Mouse (Mus musculus) cerebellum, adult (tissue): ENCODE results near the gene Cstb.

Experiments used
- ATAC-seq: cut with Nextera tagmentation; 2 replicates; pipeline ENCODE4 v1.9.2; 2017; ENCODE audit warnings: mild to moderate bottlenecking, moderate library complexity, mixed read lengths; ENCODE audit not compliant: insufficient number of reproducible peaks, low FRiP score, low TSS enrichment

Gene Cstb

DNA sequence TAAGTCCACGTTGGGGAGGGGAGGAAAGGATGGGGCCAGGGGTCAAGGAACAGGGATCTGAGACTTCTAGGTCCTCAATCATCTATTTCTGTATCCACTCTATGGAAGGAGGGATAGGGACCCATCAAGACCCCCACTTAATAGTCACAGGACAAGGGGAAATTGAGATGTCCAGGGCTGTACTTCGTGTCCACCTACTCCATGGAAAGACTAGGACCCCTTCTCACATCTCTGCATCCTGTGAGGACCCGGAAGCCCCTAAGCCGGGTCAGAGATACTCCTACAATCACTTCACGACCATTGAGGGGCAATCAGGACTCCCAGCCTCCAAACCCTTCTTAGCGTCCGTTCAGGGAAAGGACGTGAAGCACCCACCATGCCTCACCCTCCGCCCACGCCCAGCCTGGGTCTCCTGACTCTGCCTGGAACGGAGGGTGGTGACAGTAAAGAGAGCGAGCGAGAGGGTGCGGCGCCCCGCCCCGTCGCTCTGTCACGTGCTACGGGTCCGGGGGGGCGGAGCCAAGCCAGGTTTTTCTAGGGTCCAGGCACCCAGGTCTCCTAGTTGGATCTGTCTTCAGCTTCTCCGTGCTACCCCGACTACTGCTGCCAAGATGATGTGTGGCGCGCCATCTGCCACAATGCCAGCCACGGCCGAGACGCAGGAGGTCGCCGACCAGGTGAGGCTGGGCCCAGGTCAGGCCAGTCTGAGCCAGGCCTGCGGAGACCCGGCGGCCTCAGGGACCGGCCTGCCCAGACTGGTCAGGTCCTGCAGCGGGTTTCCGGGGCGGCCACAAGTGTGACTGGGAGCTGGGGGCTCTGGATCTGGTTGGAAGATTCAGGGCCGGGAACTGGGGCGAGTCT lies at the start of gene Cstb:
Gene Cstb (plus strand): TSS at position 489 of the 861 bp plus-strand sequence.
- ATAC-seq: peak; percentile 88

DNA sequence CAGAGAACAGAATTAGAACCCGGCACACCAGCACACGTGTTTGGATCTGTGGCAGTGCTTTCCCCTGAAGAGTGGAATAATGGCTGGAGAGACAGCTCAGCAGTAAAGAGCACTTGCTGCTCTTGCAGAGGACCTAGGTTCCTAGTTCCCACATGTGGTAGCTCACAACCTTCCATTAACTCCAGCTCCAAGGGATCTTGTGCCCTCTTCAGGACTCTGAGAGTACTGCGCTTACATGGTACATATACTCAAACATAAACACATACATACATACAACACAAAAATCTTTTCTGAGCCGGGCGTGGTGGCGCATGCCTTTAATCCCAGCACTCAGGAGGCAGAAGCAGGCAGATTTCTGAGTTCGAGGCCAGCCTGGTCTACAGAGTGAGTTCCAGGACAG lies 47.0 kb upstream of the Cstb start:
- no peak for ATAC-seq

DNA sequence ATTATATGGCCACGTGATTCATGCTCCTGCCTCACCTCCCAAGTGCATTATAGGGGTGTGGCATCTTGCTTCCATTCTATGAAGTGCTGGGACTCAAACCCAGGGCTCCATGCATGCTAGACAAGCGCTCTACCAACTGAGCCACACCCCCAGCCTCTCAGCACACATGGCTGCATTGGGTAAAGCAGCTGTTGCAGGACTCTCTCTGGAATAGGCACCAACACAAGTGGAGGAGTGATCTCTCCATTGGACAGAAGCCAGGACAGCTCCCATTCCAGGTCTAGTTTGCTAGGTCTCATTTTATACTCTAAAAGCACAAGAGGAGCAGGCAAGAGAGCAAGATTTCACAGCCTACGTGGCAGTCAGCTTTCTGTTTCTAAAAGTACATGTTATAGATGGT lies 41.9 kb upstream of the Cstb start:
- no peak for ATAC-seq

- ATAC-seq: no peak
These were observed 39.9 kb upstream of the Cstb start for GRCm38 (mm10) chr10:78385520-78385919.

DNA sequence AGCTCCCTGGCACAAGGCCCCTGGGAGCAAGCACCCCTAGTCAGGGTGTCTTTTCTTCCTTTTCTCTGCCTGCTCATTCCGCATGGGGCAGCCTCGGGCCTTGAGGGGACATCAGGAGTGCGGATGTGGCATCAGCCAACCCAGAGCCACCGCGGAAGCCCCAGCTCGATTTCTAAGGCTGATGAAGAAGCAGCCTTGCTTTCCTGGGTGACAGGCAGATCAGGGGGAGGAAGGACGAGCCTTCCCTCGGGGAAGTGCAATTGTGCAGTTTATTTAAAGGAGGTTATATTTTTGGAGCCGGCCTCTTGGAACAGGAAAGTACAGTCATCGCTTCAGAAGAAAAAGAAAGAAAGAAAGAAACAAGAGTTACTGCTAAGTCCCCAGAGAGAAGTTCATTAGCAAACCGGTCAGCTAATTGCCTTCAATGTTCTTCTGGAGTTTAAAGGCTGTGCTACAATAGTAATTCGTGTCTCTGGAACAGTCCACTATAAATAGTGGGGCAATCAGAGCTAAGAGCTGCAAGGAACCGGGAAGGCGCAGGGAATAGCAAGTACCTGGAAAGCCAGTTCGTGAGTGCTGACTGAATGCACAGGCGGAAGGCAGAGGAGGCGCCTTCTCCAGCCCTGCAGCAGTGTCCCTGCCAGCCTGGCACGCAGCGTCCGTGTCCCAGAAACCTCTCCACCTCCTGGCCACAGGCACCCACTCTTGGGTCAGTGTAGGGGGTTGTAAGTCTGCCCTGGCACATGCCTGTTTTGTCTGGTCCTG lies 37.1 kb upstream of the Cstb start:
- ATAC-seq: no peak

GRCm38 (mm10) chr10:78390982-78391470 lies 34.4 kb upstream of the Cstb start:
- ATAC-seq: no peak

DNA sequence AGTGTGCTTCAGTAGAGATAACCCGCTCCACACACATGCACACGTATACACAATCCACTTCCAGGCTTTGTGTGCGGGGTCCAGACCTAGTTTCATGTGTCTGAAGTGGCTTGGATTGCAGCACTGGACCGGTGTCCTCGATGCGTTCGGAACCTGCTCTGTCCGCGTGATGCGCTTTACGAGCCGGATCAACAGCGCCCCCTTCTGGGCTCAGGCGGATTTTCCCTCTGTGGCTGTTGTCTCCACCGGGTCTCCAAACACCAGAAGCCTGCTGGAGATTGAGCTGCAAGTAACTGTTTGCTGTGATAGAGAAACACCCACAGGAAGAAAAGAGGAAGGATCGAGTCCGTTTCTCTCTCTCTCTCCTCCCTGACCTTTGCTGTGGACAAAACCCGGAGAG lies 33.4 kb upstream of the Cstb start:
- ATAC-seq: peak; percentile 38; the same call in 1 of the 2 replicates

DNA sequence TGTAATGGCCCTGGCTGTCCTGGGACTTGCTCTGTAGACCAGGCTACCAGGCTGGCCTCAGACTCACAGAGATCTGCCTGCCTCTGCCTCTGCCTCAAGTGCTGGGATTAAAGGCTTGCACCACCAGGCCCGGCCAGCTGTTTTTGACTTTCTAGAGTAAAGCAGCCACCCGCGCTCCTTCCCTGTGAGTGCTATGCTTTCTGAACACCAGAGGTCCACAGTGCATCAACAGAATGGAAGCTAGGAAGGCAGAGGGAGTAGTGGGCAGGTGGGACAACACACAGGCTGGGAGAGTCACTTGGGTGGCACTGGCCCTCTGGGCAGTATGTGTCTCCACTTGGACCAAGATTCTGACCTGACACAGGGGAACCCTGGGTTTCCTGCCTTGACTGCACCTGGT lies 30.1 kb upstream of the Cstb start:
- no peak for ATAC-seq

- ATAC-seq: peak; percentile 75
These were observed 29.4 kb upstream of the Cstb start for GRCm38 (mm10) chr10:78395819-78396624.

- ATAC-seq: no peak
These were observed 28.9 kb upstream of the Cstb start for GRCm38 (mm10) chr10:78396625-78396885.

GRCm38 (mm10) chr10:78399090-78399657 lies 26.3 kb upstream of the Cstb start:
- ATAC-seq: no peak

DNA sequence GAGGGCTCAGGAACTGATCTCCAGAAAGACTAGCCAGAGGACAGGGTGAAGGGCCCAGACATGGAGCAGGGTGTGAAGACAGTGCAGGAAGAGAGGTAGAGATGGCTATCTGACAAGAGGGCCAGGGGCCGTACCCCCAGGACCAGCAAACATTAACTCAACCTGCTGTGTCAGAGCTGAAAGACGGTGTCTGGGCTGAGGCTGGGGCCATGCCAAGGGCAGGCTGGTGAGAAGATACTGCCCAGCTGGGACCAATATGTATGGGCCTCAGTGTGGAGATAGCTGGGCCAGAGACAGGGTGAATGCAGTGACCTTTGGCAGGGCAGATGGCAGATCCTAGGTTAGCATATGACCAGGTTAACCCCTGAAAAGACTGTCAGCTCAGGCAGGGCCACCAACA lies 24.3 kb upstream of the Cstb start:
- no peak for ATAC-seq

- ATAC-seq: no peak
These were observed 23.1 kb upstream of the Cstb start for GRCm38 (mm10) chr10:78402301-78402922.

GRCm38 (mm10) chr10:78406152-78406551 lies 19.3 kb upstream of the Cstb start:
- no peak for ATAC-seq

DNA sequence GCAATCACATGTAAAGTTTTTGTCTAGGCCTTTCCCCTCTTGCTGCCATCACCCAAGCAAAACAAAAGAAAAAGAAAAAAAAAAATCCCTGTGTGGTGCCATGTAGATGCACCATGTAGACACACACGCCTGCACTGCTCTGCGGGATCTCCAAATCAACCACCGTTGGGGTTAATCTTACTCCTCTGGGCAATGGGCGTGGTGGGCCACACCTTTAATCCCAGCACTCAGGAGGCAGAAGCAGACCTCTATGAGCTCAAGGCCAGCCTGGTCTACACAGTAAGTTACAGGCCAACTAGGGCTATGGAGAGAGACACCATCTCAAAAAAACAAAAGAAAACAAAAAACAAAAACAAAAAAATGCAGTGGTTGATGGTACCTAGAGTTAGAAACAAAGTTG lies 18.3 kb upstream of the Cstb start:
- no peak for ATAC-seq

- no peak for ATAC-seq
These were observed 16.3 kb upstream of the Cstb start for GRCm38 (mm10) chr10:78409035-78409788.

- no peak for ATAC-seq
These were observed 13.6 kb upstream of the Cstb start for GRCm38 (mm10) chr10:78411851-78412250.

- ATAC-seq: peak; percentile 85
These were observed 12.9 kb upstream of the Cstb start, which contains the start of gene Rrp1 for GRCm38 (mm10) chr10:78412319-78413151. Gene Rrp1, minus strand, starts transcription at chr10:78413043.
